Mouse (Mus musculus) heart, embryonic 13.5 days (tissue): ENCODE data around the gene Prkag3. TPM values are rescaled to one million over a fixed set of nuclear protein-coding genes. Genes with fewer than 3 reads are reported as not detected.
A peak's percentile ranks its signal among the peaks of the same experiment; 100 is the strongest.

ENCODE experiments used
- ATAC-seq: fragments of 200-750 bp; cut with Nextera tagmentation; 2 replicates; pipeline ENCODE4 v1.8.0; 2017; ENCODE audit warnings: moderate TSS enrichment; ENCODE audit not compliant: insufficient number of reproducible peaks, low FRiP score, low TSS enrichment; ENCODE audit errors: extremely low read depth
- H3K27ac ChIP-seq: fragments of 300-500 bp; sonication (generic); replicated peaks from 2 replicates; pipeline ENCODE4 v1.5.1; 2015; ENCODE audit warnings: moderate library complexity, mild to moderate bottlenecking, inconsistent platforms
- H3K27me3 ChIP-seq: fragments of 300-500 bp; sonication (generic); replicated peaks from 2 replicates; pipeline ENCODE4 v1.6.1; 2015; ENCODE audit warnings: mild to moderate bottlenecking, inconsistent platforms
- H3K36me3 ChIP-seq: fragments of 300-500 bp; sonication (generic); 2 replicates; pipeline ENCODE4 v1.6.1; 2015; ENCODE audit warnings: mild to moderate bottlenecking, inconsistent platforms
- H3K4me1 ChIP-seq: fragments of 300-500 bp; sonication (generic); 2 replicates; pipeline ENCODE4 v1.6.1; 2015; ENCODE audit warnings: inconsistent platforms
- H3K4me2 ChIP-seq: fragments of 300-500 bp; sonication (generic); 2 replicates; pipeline ENCODE4 v1.6.1; 2015; ENCODE audit warnings: inconsistent platforms, mild to moderate bottlenecking, moderate library complexity
- H3K4me3 ChIP-seq: fragments of 300-500 bp; sonication (generic); 2 replicates; pipeline ENCODE4 v1.5.1; 2015; ENCODE audit warnings: moderate library complexity, mild to moderate bottlenecking, inconsistent platforms
- H3K9ac ChIP-seq: fragments of 300-500 bp; sonication (generic); 2 replicates; pipeline ENCODE4 v1.6.1; 2015; ENCODE audit warnings: inconsistent platforms, mild to moderate bottlenecking, moderate library complexity
- H3K9me3 ChIP-seq: fragments of 300-500 bp; sonication (generic); 2 replicates; pipeline ENCODE4 v1.6.1; 2016; ENCODE audit warnings: inconsistent platforms
- WGBS: fragments of 180-500 bp; shearing (Covaris S2); methylation state at CpG from one replicate; pipeline ENCODE4 v1.1.7; 2015; ENCODE audit warnings: mixed read lengths; 5-methylcytosine and 5-hydroxymethylcytosine counted together
- polyA plus RNA-seq: library from polyadenylated mRNA; unstranded; fragments of >200 nt; fragmentation: Nextera tagmentation; extraction: Ambion mirVana; gene quantifications from 2 replicates; pipeline ENCODE4 v1.2.1, GENCODE M21; 2015

Prkag3 gene
- polyA plus RNA-seq, 1 experiment from 2014 or later = 4.2 TPM

DNA sequence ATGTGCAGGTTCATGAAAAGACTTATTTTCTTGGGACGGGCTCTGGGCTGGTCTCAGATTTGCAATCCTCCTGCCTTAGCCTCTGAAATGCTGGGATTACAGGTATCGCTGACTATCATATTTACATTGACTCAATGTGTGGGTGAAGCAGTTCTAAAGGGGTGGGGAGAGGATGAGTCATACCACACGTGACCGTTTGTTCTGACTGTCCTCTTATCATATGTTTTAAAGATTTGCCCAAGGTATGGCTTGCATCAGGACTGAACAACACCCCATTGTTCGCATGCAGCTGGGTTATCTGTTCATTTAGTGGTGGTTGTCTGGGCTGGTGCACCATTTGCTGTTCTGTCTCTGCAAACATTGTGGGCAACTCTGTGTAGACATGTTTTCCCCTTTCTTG lies 22.3 kb downstream of the Prkag3 start:
- ATAC-seq = no peak
- H3K36me3 ChIP-seq = no peaks in the 10 kb centered on the region
- 58% methylated on average over 5 of the region's 5 CpGs for WGBS
- H3K9me3 ChIP-seq = no peaks in the 10 kb centered on the region
- H3K27ac ChIP-seq = no peak overlapping the region
- H3K9ac ChIP-seq = no peak overlapping the region
- no peak overlapping the region for H3K4me3 ChIP-seq
- H3K4me2 ChIP-seq = no peak overlapping the region
- no peaks in the 10 kb centered on the region for H3K27me3 ChIP-seq
- peaks cover 10% of the 10 kb centered on the region; the same call in 1 of the 2 replicates for H3K4me1 ChIP-seq

DNA sequence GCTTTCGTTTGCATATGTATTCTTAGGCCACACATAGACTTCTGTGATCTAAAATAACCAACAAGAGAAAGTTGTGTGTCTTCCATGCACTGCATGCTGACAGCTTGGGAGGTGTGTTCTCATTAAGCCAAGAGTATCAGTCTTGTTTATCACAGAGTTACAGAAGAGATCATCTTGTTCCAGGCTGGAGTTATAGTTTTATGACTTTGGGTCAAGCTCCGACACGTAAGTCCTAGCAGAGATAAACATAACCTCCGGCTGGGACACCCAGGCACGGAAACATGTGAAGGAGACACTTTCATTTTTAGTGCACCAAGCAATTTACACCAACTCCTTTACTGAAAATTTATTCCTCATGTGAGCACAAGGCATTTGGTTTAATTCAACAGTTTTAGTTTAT lies 22.9 kb downstream of the Prkag3 start:
- no peak overlapping the region for H3K9ac ChIP-seq
- H3K4me1 ChIP-seq = peaks cover 10% of the 10 kb centered on the region; the same call in 1 of the 2 replicates
- no peaks in the 10 kb centered on the region for H3K9me3 ChIP-seq
- H3K4me2 ChIP-seq = no peak overlapping the region
- no peak overlapping the region for H3K4me3 ChIP-seq
- H3K27me3 ChIP-seq = no peaks in the 10 kb centered on the region
- no peaks in the 10 kb centered on the region for H3K36me3 ChIP-seq
- ATAC-seq = no peak
- 60% methylated on average over 5 of the region's 5 CpGs for WGBS
- H3K27ac ChIP-seq = no peak overlapping the region

DNA sequence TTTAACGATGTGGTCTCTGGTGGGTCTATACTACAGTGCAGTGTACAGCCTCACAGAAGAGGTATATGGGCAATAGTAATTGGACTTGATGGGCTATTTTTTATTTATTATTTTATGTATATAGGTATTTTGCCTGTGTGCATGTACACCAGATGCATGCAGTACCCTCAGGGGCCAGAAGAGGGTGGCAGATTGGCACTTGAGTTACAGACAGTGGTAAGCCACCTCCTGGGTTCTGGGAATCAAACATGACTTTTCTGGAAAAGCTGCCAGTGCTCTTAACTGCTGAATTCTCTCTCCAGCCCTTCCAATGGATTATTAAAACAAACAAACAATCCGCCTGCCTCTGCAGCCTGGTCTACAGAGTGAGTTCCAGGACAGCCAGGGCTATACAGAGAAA lies 25.3 kb downstream of the Prkag3 start:
- WGBS = 69% methylated on average over 2 of the region's 2 CpGs

DNA sequence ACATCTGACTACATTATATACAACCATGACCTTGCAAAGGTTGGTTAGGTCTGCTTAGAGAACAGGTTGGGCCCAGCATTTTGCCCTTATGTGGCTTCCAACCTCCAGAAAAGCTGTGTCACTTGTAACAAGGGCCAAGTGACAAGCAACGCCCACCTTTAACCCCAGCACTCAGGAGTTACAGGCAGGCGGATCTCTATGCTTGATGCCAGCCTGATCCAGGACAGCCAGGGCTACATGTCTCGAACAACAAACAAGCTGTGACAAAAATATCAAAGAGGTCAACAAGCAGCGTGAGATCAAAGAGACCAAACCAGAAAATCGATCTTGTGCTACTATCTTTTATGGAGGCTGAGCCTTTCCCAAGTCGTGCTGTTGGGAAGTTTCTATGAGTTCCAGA lies 27.4 kb downstream of the Prkag3 start:
- Histone ChIP-seq H3K4me2 (no peak overlapping the region), H3K9me3 (no peaks in the 10 kb centered on the region), H3K27ac (no peak overlapping the region), H3K4me3 (no peak overlapping the region), H3K36me3 (no peaks in the 10 kb centered on the region), H3K27me3 (no peaks in the 10 kb centered on the region), H3K9ac (no peak overlapping the region; the same call in 1 of the 2 replicates), H3K4me1 (peaks cover 2% of the 10 kb centered on the region; the same call in 1 of the 2 replicates)
- WGBS = 68% methylated on average over 6 of the region's 6 CpGs
- ATAC-seq = no peak

More for the DNA sequence above, 25.3 kb downstream of the Prkag3 start:
- Histone ChIP-seq H3K4me1 (peaks cover 10% of the 10 kb centered on the region; the same call in 1 of the 2 replicates), H3K27me3 (no peaks in the 10 kb centered on the region), H3K9ac (no peak overlapping the region), H3K9me3 (no peaks in the 10 kb centered on the region), H3K4me2 (no peak overlapping the region), H3K36me3 (no peaks in the 10 kb centered on the region), H3K4me3 (no peak overlapping the region), H3K27ac (no peak overlapping the region)
- no peak for ATAC-seq

DNA sequence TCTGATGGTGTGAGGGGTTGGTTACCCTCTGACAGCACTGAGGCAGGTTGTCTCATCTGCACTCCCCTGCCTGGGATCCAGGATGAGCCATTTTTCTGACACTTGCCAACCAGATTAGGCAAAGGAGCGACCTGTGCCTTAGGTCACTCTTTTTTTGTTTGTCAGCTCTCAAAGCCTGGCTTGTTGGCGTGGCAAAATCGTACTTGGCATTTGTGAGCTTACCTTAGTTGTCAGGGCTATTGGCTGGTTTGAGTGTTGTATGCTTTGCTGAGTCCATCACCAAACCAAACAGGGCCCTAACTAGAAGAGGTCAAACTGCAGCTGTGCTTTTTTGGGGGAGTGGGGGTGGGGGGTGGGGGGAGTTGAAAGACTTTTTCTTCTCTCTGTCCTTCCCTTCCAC lies 29.7 kb downstream of the Prkag3 start:
- Histone ChIP-seq H3K9ac (no peak overlapping the region), H3K4me1 (peaks cover 7% of the 10 kb centered on the region), H3K4me2 (no peak overlapping the region), H3K27ac (no peak overlapping the region), H3K27me3 (no peaks in the 10 kb centered on the region), H3K4me3 (no peak overlapping the region), H3K9me3 (no peaks in the 10 kb centered on the region), H3K36me3 (no peaks in the 10 kb centered on the region)
- ATAC-seq = no peak
- 81% methylated on average over 3 of the region's 3 CpGs for WGBS

DNA sequence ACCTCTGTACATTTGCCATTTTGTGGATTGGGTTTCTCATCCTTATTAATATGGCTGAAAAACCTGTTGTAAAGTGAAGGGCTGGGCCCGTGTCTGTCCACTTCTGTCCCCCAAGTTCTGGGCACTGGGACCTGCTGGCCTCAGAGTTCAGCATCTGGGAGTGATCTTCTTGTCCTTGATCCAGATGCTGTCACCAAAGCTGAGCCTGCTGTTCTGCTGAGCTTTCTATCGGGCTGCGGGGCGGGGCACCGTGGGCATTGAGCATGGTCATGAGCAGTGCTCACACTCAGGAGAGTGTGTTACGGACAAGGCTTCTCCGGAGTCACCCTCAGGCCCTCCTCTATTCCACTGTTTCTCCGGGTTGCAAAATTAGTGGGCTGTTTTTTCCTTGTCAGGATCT lies 30.9 kb downstream of the Prkag3 start:
- WGBS = 84% methylated on average over 8 of the region's 8 CpGs
- no peak overlapping the region for H3K9ac ChIP-seq
- H3K4me3 ChIP-seq = no peak overlapping the region
- no peaks in the 10 kb centered on the region for H3K9me3 ChIP-seq
- ATAC-seq = no peak
- no peaks in the 10 kb centered on the region for H3K27me3 ChIP-seq
- no peak overlapping the region for H3K4me2 ChIP-seq
- no peaks in the 10 kb centered on the region for H3K36me3 ChIP-seq
- H3K27ac ChIP-seq = no peak overlapping the region
- peaks cover 13% of the 10 kb centered on the region for H3K4me1 ChIP-seq

DNA sequence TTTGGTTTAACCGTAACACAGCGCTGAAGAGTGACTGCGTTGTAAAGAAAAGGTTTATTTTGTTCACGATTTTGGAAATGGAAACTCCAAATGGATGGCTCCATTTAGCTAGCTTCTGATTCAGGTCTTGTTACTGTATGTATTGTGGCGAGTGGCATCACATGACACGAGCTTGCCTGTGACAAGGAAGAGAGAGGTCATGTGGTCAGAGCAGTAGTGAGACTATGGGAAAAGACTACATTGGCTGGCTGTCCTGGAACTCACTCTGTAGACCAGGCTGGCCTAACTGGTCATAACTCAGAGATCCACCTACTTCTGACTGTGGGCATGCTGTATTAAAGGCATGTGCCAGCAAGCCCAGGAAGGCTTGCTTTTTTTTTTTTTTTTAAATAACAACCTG lies 33.1 kb downstream of the Prkag3 start:
- no peaks in the 10 kb centered on the region for H3K27me3 ChIP-seq
- ATAC-seq = no peak
- 81% methylated on average over 6 of the region's 6 CpGs for WGBS

DNA sequence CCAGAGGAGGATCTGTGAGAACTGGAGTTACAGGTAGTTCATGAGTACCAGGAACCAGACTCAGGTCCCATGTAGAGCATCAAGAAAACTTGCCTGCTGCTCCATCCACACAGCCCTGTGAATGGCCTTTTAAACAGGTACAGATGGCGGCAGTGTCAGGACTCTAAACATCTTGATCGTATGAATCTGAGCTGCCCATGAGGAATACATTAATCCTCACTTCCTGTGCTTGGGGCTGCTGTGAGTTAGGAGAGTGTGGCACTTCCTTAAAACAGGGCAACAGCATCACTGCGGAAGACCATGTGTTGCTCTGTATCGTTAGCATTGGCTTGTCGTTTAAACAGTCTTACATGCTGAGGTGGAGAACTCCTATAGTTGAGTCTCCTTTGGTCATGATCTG lies 33.6 kb downstream of the Prkag3 start:
- ATAC-seq = no peak
- H3K9me3 ChIP-seq = no peaks in the 10 kb centered on the region
- no peak overlapping the region for H3K27ac ChIP-seq
- H3K4me2 ChIP-seq = 0 out of 2 replicates have a peak overlapping the region, but pooled peaks have one; percentile 97
- H3K4me1 ChIP-seq = peaks cover 18% of the 10 kb centered on the region
- WGBS = 74% methylated on average over 5 of the region's 5 CpGs
- H3K4me3 ChIP-seq = no peak overlapping the region
- H3K36me3 ChIP-seq = no peaks in the 10 kb centered on the region
- H3K9ac ChIP-seq = no peak overlapping the region
- no peaks in the 10 kb centered on the region for H3K27me3 ChIP-seq

More for the DNA sequence above, 33.1 kb downstream of the Prkag3 start:
- Histone ChIP-seq H3K27ac (no peak overlapping the region), H3K36me3 (no peaks in the 10 kb centered on the region), H3K9ac (no peak overlapping the region), H3K4me1 (peaks cover 18% of the 10 kb centered on the region), H3K4me2 (no peak overlapping the region), H3K4me3 (no peak overlapping the region), H3K9me3 (no peaks in the 10 kb centered on the region)

DNA sequence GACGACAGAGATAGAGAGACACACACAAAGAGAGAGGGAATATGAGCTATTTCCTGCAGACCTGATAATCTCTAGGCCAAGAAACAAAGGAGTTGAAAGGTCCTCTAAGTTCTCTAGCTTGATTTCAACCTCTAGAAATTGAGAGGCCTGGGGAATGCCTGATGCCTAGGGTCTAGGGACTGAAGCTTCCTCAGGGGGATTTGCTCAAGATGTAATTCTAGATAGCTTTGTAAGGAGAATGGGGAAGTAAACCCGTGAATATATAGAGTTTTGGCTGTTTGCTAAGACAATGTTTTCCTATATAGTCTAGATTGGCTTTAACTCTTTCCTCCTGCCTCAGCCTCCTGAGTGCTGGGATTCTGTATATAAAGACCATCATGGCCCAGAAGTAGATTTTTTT lies 34.1 kb downstream of the Prkag3 start:
- ATAC-seq = no peak
- H3K27me3 ChIP-seq = no peaks in the 10 kb centered on the region
- no peak overlapping the region for H3K27ac ChIP-seq
- peak overlapping the region; percentile 97; the same call in 1 of the 2 replicates for H3K4me2 ChIP-seq
- peak overlapping the region; percentile 74; the same call in 1 of the 2 replicates for H3K4me3 ChIP-seq
- H3K4me1 ChIP-seq = peaks cover 18% of the 10 kb centered on the region
- no peaks in the 10 kb centered on the region for H3K9me3 ChIP-seq
- WGBS = 30% methylated on average over 2 of the region's 2 CpGs
- no peak overlapping the region for H3K9ac ChIP-seq
- no peaks in the 10 kb centered on the region for H3K36me3 ChIP-seq

DNA sequence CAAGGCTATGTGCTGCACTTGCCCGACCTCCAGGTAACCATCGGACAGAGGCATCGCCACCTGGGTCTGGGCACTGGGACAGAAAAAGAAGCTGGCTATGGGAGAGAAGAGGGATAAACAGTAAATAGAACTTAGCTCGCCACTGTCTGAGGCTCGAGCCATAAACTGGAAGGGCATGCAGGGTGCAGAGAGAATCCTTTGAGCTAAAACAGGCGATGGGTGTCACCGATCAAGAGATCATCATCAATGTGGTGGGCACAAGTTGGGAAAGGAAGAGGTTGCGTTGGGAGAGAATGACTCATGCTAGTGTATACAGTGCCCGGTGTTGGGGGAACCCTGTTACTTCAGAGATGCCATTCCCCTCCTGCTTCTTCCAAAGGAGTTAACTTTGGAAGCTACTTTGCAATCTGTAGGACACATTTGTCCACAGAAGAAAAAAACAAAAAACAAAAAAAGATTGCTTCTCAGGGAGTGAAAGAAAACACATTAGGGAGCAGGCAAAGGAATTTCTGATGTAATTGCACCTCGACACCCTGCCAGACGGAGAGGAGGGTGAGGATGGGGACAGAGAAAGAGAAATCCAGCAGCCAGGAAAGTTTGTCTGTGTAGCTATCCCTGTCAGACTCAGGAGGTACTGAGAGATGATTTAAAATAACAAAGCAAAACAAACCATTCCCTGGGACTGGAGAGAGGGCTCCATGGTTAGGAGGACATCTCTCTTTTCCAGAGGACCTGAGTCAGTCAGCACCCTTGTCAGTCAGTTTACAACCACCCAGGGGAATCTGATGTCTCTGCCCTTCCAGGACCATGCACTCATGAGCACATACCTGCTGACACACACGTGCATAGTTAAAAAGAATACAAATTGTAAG lies 34.9 kb downstream of the Prkag3 start:
- no peak for ATAC-seq
- 20% methylated on average over 12 of the region's 12 CpGs for WGBS
- Histone ChIP-seq H3K4me3 (peak overlapping the region; percentile 74), H3K9me3 (no peaks in the 10 kb centered on the region), H3K4me2 (peak overlapping the region; percentile 97), H3K27ac (peak overlapping the region; percentile 55), H3K36me3 (no peaks in the 10 kb centered on the region), H3K27me3 (no peaks in the 10 kb centered on the region), H3K4me1 (peaks cover 18% of the 10 kb centered on the region), H3K9ac (peak overlapping the region; percentile 90)

DNA sequence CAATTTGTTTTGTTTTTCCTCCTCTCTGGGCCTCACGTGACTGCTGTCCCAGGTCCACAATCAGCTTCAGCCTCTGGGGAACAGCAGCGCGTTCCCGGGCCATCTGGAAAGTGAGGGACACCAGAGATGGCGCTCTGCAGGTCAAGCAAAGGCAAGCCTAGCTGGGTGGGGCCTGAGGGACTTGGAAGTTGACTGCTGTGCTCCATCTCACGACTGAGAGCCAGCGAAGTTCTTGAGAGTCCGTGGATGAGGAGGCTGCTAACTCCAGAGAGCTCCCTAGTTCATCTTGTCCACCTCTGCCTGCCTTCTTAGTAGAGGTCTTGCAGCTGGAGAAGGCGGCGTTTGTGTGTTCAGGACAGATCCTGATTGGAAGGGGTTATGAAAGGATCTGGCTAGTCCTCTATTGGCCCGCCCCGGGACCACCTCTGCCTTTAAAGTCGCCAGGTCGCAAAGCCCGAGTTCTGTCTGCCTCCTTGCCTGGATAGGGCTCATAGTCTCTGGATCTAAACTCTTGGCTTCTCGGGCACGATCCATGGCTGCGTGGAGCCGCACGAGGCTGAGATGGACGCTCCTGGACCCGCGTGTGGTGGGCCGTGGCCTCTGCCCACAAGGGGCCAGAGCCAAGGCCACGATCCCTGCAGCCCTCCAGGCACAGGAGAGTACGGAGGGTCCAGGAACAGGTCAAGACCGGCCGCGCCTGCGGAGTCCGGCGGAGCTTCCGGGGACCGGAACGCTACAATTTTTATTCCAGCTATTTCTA lies 35.7 kb downstream of the Prkag3 start, which contains the start of gene Cyp27a1:
Gene Cyp27a1 (plus strand): TSS at position 476 of the 760 bp plus-strand sequence.
- Histone ChIP-seq H3K4me2 (peak within 1 kb of the TSS; percentile 97), H3K27ac (peak within 1 kb of the TSS; percentile 55)

More for the DNA sequence above, 35.7 kb downstream of the Prkag3 start, which contains the start of gene Cyp27a1:
- ATAC-seq = peak; percentile 61; the same call in 1 of the 2 replicates
- peak within 1 kb of the TSS; percentile 90 for H3K9ac ChIP-seq
- H3K4me1 ChIP-seq = peaks cover 18% of the 10 kb centered on the region
- peak within 1 kb of the TSS; percentile 74 for H3K4me3 ChIP-seq
- H3K36me3 ChIP-seq = no peaks in the 10 kb centered on the region
- H3K27me3 ChIP-seq = no peaks in the 10 kb centered on the region
- WGBS = 3% methylated on average over 35 of the region's 35 CpGs
- no peaks in the 10 kb centered on the region for H3K9me3 ChIP-seq
